Mouse (Mus musculus) colon, adult 2 months (tissue): ENCODE results near the gene Ptdss2. TPM values are rescaled to one million over a fixed set of nuclear protein-coding genes. Genes with fewer than 3 reads are reported as not detected.

Experiments used
- polyA plus RNA-seq: library from polyadenylated mRNA; depleted of rRNA; stranded (reverse); fragments of >200 nt; gene quantifications from 2 replicates; pipeline ENCODE4 v1.2.3, GENCODE M21; 2012; rRNA removed

The Ptdss2 gene
- polyA plus RNA-seq: 29.2 and 32.7 TPM in 2 replicates

GRCm38 (mm10) chr7:141122245-141122644 is at the start of gene Ptdss2:
TSS of gene Ptdss2 (plus strand) at chr7:141122382.

GRCm38 (mm10) chr7:141077841-141078240 is 44.3 kb upstream of the Ptdss2 start, which contains the start of gene Pkp3:
TSS of gene Pkp3 (plus strand) at chr7:141078218.

GRCm38 (mm10) chr7:141099911-141100691 is 22.1 kb upstream of the Ptdss2 start, which contains the start of gene Sigirr:
TSS of gene Sigirr (minus strand) at chr7:141100572.

GRCm38 (mm10) chr7:141117636-141118035 is 4.5 kb upstream of the Ptdss2 start, which contains the start of gene Ano9:
TSS of gene Ano9 (minus strand) at chr7:141117806.

GRCm38 (mm10) chr7:141172116-141173006 is 50.2 kb downstream of the Ptdss2 start, which contains the start of gene Rnh1:
TSS of gene Rnh1 (minus strand) at chr7:141172857.

GRCm38 (mm10) chr7:141193948-141194347 is 71.8 kb downstream of the Ptdss2 start, which contains the start of the genes Hras and Lrrc56:
TSS of gene Hras (minus strand) at chr7:141194005.
TSS of gene Lrrc56 (plus strand) at chr7:141194157.

Other genes with a start within 250 kb of the Ptdss2 start
- gene Psmd13, start 240.4 kb upstream of the Ptdss2 start, polyA plus RNA-seq: 53.8 and 58.2 TPM in 2 replicates
- 29.5 and 34.3 TPM in 2 replicates for gene Sirt3, start 240.1 kb upstream of the Ptdss2 start, polyA plus RNA-seq
- 3.4 and 4.0 TPM in 2 replicates for gene Cox8b, start 221.9 kb upstream of the Ptdss2 start, polyA plus RNA-seq
- gene Nlrp6, start 201.5 kb upstream of the Ptdss2 start, polyA plus RNA-seq: 82.3 and 99.4 TPM in 2 replicates
- gene Pgghg, start 181.0 kb upstream of the Ptdss2 start, polyA plus RNA-seq: 40.3 and 53.5 TPM in 2 replicates
- gene Ifitm5, start 172.1 kb upstream of the Ptdss2 start, polyA plus RNA-seq: 1.5 and 1.6 TPM in 2 replicates
- gene Gm45717, start 166.4 kb upstream of the Ptdss2 start, polyA plus RNA-seq: not detected in 2 replicates
- 481 and 681 TPM in 2 replicates for gene Ifitm2, start 166.4 kb upstream of the Ptdss2 start, polyA plus RNA-seq
- 83.6 and 107 TPM in 2 replicates for gene Ifitm1, start 155.2 kb upstream of the Ptdss2 start, polyA plus RNA-seq
- 135 and 161 TPM in 2 replicates for gene Ifitm3, start 111.6 kb upstream of the Ptdss2 start, polyA plus RNA-seq
- 1.1 and 2.9 TPM in 2 replicates for gene Ifitm6, start 104.5 kb upstream of the Ptdss2 start, polyA plus RNA-seq
- not detected in 2 replicates for gene Gm17387, start 93.3 kb upstream of the Ptdss2 start, polyA plus RNA-seq
- gene B4galnt4, start 61.3 kb upstream of the Ptdss2 start, polyA plus RNA-seq: 3.7 and 5.0 TPM in 2 replicates
- gene Pkp3, start 44.2 kb upstream of the Ptdss2 start, polyA plus RNA-seq: 141 and 148 TPM in 2 replicates
- gene Sigirr, start 21.8 kb upstream of the Ptdss2 start, polyA plus RNA-seq: 41.9 and 54.5 TPM in 2 replicates
- gene Ano9, start 4.6 kb upstream of the Ptdss2 start, polyA plus RNA-seq: 60.4 and 80.5 TPM in 2 replicates
- 140 and 158 TPM in 2 replicates for gene Rnh1, start 50.5 kb downstream of the Ptdss2 start, polyA plus RNA-seq
- gene Hras, start 71.6 kb downstream of the Ptdss2 start, polyA plus RNA-seq: 86.0 and 86.1 TPM in 2 replicates
- gene Lrrc56, start 71.8 kb downstream of the Ptdss2 start, polyA plus RNA-seq: 11.4 and 11.6 TPM in 2 replicates
- 11.8 and 12.9 TPM in 2 replicates for gene Lmntd2, start 91.7 kb downstream of the Ptdss2 start, polyA plus RNA-seq
- gene Rassf7, start 93.5 kb downstream of the Ptdss2 start, polyA plus RNA-seq: 224 and 235 TPM in 2 replicates
- gene Phrf1, start 106.4 kb downstream of the Ptdss2 start, polyA plus RNA-seq: 20.1 and 28.0 TPM in 2 replicates
- 200 and 285 TPM in 2 replicates for gene Irf7, start 144.1 kb downstream of the Ptdss2 start, polyA plus RNA-seq
- gene Cdhr5, start 154.4 kb downstream of the Ptdss2 start, polyA plus RNA-seq: 405 and 478 TPM in 2 replicates
- 105 and 193 TPM in 2 replicates for gene Sct, start 156.8 kb downstream of the Ptdss2 start, polyA plus RNA-seq
- gene Drd4, start 169.6 kb downstream of the Ptdss2 start, polyA plus RNA-seq: 0.13 and 0.29 TPM in 2 replicates
- gene Deaf1, start 205.3 kb downstream of the Ptdss2 start, polyA plus RNA-seq: 21.1 and 26.0 TPM in 2 replicates
- 22.3 and 31.1 TPM in 2 replicates for gene Tmem80, start 205.4 kb downstream of the Ptdss2 start, polyA plus RNA-seq
- gene Eps8l2, start 216.5 kb downstream of the Ptdss2 start, polyA plus RNA-seq: 257 and 334 TPM in 2 replicates